Mouse (Mus musculus): ENCODE measurements at regions not wholly inside any gene's neighbourhood (a gene's known extent, or its start where the extent isn't known, plus 50 kb on each side); places are given as distances from the start of the nearest gene placed in this dataset.
"Not testable (repeated sequence)": the region's sequence is repeated elsewhere in the genome, so short reads cannot be mapped to it uniquely, and the experiment has no call there.

GRCm38 (mm10) chr19:8496561-8496960 lies 91.7 kb upstream of the Slc22a30 start:
- H3ac ChIP-seq (ENCODE audit: control insufficient read depth, insufficient read length); H3K4me2 ChIP-seq (ENCODE audit: low read depth); H3K27me3 ChIP-seq (ENCODE audit: control insufficient read depth, insufficient read depth, insufficient read length); H3K79me2 ChIP-seq (ENCODE audit: control insufficient read depth, insufficient read depth); H3K36me3 ChIP-seq (ENCODE audit: control insufficient read depth, insufficient read depth); H3K4me3 ChIP-seq: not testable (repeated sequence)

- not testable (repeated sequence) for H3K4me3 ChIP-seq; H3K27me3 ChIP-seq (ENCODE audit: control insufficient read depth, insufficient read depth, insufficient read length); H3K79me2 ChIP-seq (ENCODE audit: control insufficient read depth, insufficient read depth); H3ac ChIP-seq (ENCODE audit: control insufficient read depth, insufficient read length); H3K36me3 ChIP-seq (ENCODE audit: control insufficient read depth, insufficient read depth); H3K4me2 ChIP-seq (ENCODE audit: low read depth)
These were observed 92.6 kb upstream of the Slc22a30 start for GRCm38 (mm10) chr19:8497526-8497925.

- H3K27me3 ChIP-seq (ENCODE audit: control insufficient read depth, insufficient read depth, insufficient read length); H3K36me3 ChIP-seq (ENCODE audit: control insufficient read depth, insufficient read depth); H3K79me2 ChIP-seq (ENCODE audit: control insufficient read depth, insufficient read depth); H3ac ChIP-seq (ENCODE audit: control insufficient read depth, insufficient read length): not testable (repeated sequence)
- Histone ChIP-seq H3K4me3 (peak overlapping the region; percentile 34), H3K4me2 (ENCODE audit: low read depth) (peak overlapping the region; percentile 70)
These were observed 73.3 kb upstream of the Slc22a8 start for GRCm38 (mm10) chr19:8517721-8518120.

GRCm38 (mm10) chr19:8518273-8518672 lies 72.8 kb upstream of the Slc22a8 start:
- peak overlapping the region; percentile 70 for H3K4me2 ChIP-seq (ENCODE audit: low read depth)
- H3K79me2 ChIP-seq (ENCODE audit: control insufficient read depth, insufficient read depth): no peaks in the 10 kb centered on the region
- H3K36me3 ChIP-seq (ENCODE audit: control insufficient read depth, insufficient read depth): no peaks in the 10 kb centered on the region
- peak overlapping the region; percentile 34 for H3K4me3 ChIP-seq
- H3K27me3 ChIP-seq (ENCODE audit: control insufficient read depth, insufficient read depth, insufficient read length): no peaks in the 10 kb centered on the region
- no peak overlapping the region for H3ac ChIP-seq (ENCODE audit: control insufficient read depth, insufficient read length)
- TF ChIP-seq MYOD1 (IDR thresholded peaks at IDR 0.05; ENCODE audit: control insufficient read depth in 1 of 3, insufficient read length in 2 of 3, low read depth in 2 of 3) (no peak), MYOG (IDR thresholded peaks at IDR 0.05; ENCODE audit: control insufficient read depth in 1 of 3, insufficient read depth in 1 of 3, insufficient read length in 2 of 3, low read depth in 2 of 3) (no peak), E2F4 (IDR thresholded peaks at IDR 0.05; ENCODE audit: insufficient read depth) (no peak), TCF3 (IDR thresholded peaks at IDR 0.05; ENCODE audit: insufficient read length, low read depth) (no peak), TCF12 (IDR thresholded peaks at IDR 0.05; ENCODE audit: insufficient read depth, poor library complexity, severe bottlenecking) (no peak), POLR2AphosphoS2 (IDR thresholded peaks at IDR 0.05; ENCODE audit: insufficient read length, low read depth) (no peak), USF1 (IDR thresholded peaks at IDR 0.05; ENCODE audit: low read depth) (no peak)

- not testable (repeated sequence) for H3K79me2 ChIP-seq (ENCODE audit: control insufficient read depth, insufficient read depth); H3K27me3 ChIP-seq (ENCODE audit: control insufficient read depth, insufficient read depth, insufficient read length); H3K36me3 ChIP-seq (ENCODE audit: control insufficient read depth, insufficient read depth); H3ac ChIP-seq (ENCODE audit: control insufficient read depth, insufficient read length)
- Histone ChIP-seq H3K4me2 (ENCODE audit: low read depth) (peak overlapping the region; percentile 70), H3K4me3 (peak overlapping the region; percentile 34)
These were observed 72.1 kb upstream of the Slc22a8 start for GRCm38 (mm10) chr19:8518933-8519332.

- Histone ChIP-seq H3K4me3 (no peak overlapping the region), H3K79me2 (ENCODE audit: control insufficient read depth, insufficient read depth) (no peaks in the 10 kb centered on the region), H3ac (ENCODE audit: control insufficient read depth, insufficient read length) (no peak overlapping the region), H3K27me3 (ENCODE audit: control insufficient read depth, insufficient read depth, insufficient read length) (no peaks in the 10 kb centered on the region), H3K4me2 (ENCODE audit: low read depth) (no peak overlapping the region), H3K36me3 (ENCODE audit: control insufficient read depth, insufficient read depth) (no peaks in the 10 kb centered on the region)
- TF ChIP-seq MYOD1 (IDR thresholded peaks at IDR 0.05; ENCODE audit: control insufficient read depth in 1 of 3, insufficient read length in 2 of 3, low read depth in 2 of 3): no peak
- no peak for TF ChIP-seq SRF (IDR thresholded peaks at IDR 0.05; ENCODE audit: control insufficient read depth, insufficient read length, low read depth)
- no peak for TF ChIP-seq TCF3 (IDR thresholded peaks at IDR 0.05; ENCODE audit: insufficient read length, low read depth)
- no peak for TF ChIP-seq USF1 (IDR thresholded peaks at IDR 0.05; ENCODE audit: low read depth)
- TF ChIP-seq REST (IDR thresholded peaks at IDR 0.05; ENCODE audit: insufficient read depth, insufficient read length): no peak
- TF ChIP-seq CEBPB (IDR thresholded peaks at IDR 0.05; ENCODE audit: insufficient read depth, poor library complexity, severe bottlenecking): no peak
- no peak for TF ChIP-seq POLR2AphosphoS2 (IDR thresholded peaks at IDR 0.05; ENCODE audit: insufficient read length, low read depth)
- no peak for TF ChIP-seq POLR2A (IDR thresholded peaks at IDR 0.05; ENCODE audit: insufficient read length, low read depth)
- no peak for TF ChIP-seq MYOG (IDR thresholded peaks at IDR 0.05; ENCODE audit: control insufficient read depth in 1 of 3, insufficient read depth in 1 of 3, insufficient read length in 2 of 3, low read depth in 2 of 3)
- TF ChIP-seq TCF12 (IDR thresholded peaks at IDR 0.05; ENCODE audit: insufficient read depth, poor library complexity, severe bottlenecking): no peak
- TF ChIP-seq E2F4 (IDR thresholded peaks at IDR 0.05; ENCODE audit: insufficient read depth): no peak
- no peak for TF ChIP-seq MAX (IDR thresholded peaks at IDR 0.05; ENCODE audit: low read depth)
These were observed 56.5 kb upstream of the Slc22a8 start for GRCm38 (mm10) chr19:8534597-8534996.

- Histone ChIP-seq H3K27me3 (ENCODE audit: control insufficient read depth, insufficient read depth, insufficient read length) (no peaks in the 10 kb centered on the region), H3K4me3 (no peak overlapping the region), H3K79me2 (ENCODE audit: control insufficient read depth, insufficient read depth) (no peaks in the 10 kb centered on the region), H3K36me3 (ENCODE audit: control insufficient read depth, insufficient read depth) (no peaks in the 10 kb centered on the region), H3ac (ENCODE audit: control insufficient read depth, insufficient read length) (no peak overlapping the region), H3K4me2 (ENCODE audit: low read depth) (no peak overlapping the region)
- TF ChIP-seq TCF12 (IDR thresholded peaks at IDR 0.05; ENCODE audit: insufficient read depth, poor library complexity, severe bottlenecking) (no peak), SRF (IDR thresholded peaks at IDR 0.05; ENCODE audit: control insufficient read depth, insufficient read length, low read depth) (no peak), POLR2A (IDR thresholded peaks at IDR 0.05; ENCODE audit: insufficient read length, low read depth) (no peak), E2F4 (IDR thresholded peaks at IDR 0.05; ENCODE audit: insufficient read depth) (no peak), POLR2AphosphoS2 (IDR thresholded peaks at IDR 0.05; ENCODE audit: insufficient read length, low read depth) (no peak), MAX (IDR thresholded peaks at IDR 0.05; ENCODE audit: low read depth) (no peak), TCF3 (IDR thresholded peaks at IDR 0.05; ENCODE audit: insufficient read length, low read depth) (no peak), REST (IDR thresholded peaks at IDR 0.05; ENCODE audit: insufficient read depth, insufficient read length) (no peak), CEBPB (IDR thresholded peaks at IDR 0.05; ENCODE audit: insufficient read depth, poor library complexity, severe bottlenecking) (no peak), MYOD1 (IDR thresholded peaks at IDR 0.05; ENCODE audit: control insufficient read depth in 1 of 3, insufficient read length in 2 of 3, low read depth in 2 of 3) (no peak), USF1 (IDR thresholded peaks at IDR 0.05; ENCODE audit: low read depth) (no peak), MYOG (IDR thresholded peaks at IDR 0.05; ENCODE audit: control insufficient read depth in 1 of 3, insufficient read depth in 1 of 3, insufficient read length in 2 of 3, low read depth in 2 of 3) (no peak)
These were observed 55.0 kb upstream of the Slc22a8 start for GRCm38 (mm10) chr19:8536085-8536484.

Data from myocyte (in vitro differentiated cells).